Mouse (Mus musculus) small intestine, adult 2 months (tissue): ENCODE measurements at regions not wholly inside any gene's neighbourhood (a gene's known extent, or its start where the extent isn't known, plus 50 kb on each side); places are given as distances from the start of the nearest gene placed in this dataset.
A peak's percentile ranks its signal among the peaks of the same experiment; 100 is the strongest.

ENCODE experiments used
- H3K27ac ChIP-seq: fragments of 200-500 bp; 2 replicates; pipeline ENCODE4 v1.5.1; 2012; ENCODE audit warnings: low read depth, low read length, control low read depth, inconsistent platforms; ENCODE audit not compliant: insufficient read depth
- H3K27me3 ChIP-seq: fragments of 200-500 bp; 2 replicates; pipeline ENCODE4 v1.6.1; 2012; ENCODE audit warnings: mild to moderate bottlenecking, moderate library complexity, low read length, inconsistent platforms; ENCODE audit not compliant: control insufficient read depth, insufficient read depth
- H3K36me3 ChIP-seq: fragments of 200-500 bp; 2 replicates; pipeline ENCODE4 v1.6.1; 2012; ENCODE audit warnings: mild to moderate bottlenecking, low read length, control low read depth, inconsistent platforms; ENCODE audit not compliant: control insufficient read depth, insufficient read depth
- H3K4me1 ChIP-seq: fragments of 200-500 bp; 2 replicates; pipeline ENCODE4 v1.6.1; 2012; ENCODE audit warnings: low read length, inconsistent platforms, mixed read lengths; ENCODE audit not compliant: control insufficient read depth, insufficient read depth, insufficient read length
- H3K4me3 ChIP-seq: fragments of 200-500 bp; 2 replicates; pipeline ENCODE4 v1.5.1; 2012; ENCODE audit warnings: low read depth, mild to moderate bottlenecking, control low read depth, inconsistent platforms, low read length, moderate library complexity
- CTCF ChIP-seq: fragments of 200-500 bp; IDR thresholded peaks from 2 replicates; pipeline ENCODE4 v1.5.1; 2012; ENCODE audit warnings: low read depth, mild to moderate bottlenecking, control low read depth, inconsistent platforms, low read length, moderate library complexity, mixed read lengths; ENCODE audit not compliant: insufficient replicate concordance, insufficient read length; ENCODE audit errors: extremely low read depth
- POLR2A ChIP-seq: fragments of 200-500 bp; IDR thresholded peaks from 2 replicates; pipeline ENCODE4 v1.6.1; 2012; ENCODE audit warnings: low read depth, mild to moderate bottlenecking, control low read depth, inconsistent platforms, low read length, moderate library complexity
- WGBS: fragments of 180-500 bp; shearing (Covaris S2); methylation state at CpG from one replicate; pipeline ENCODE4 v1.1.7; 2018; 5-methylcytosine and 5-hydroxymethylcytosine counted together

GRCm38 (mm10) chr9:120758003-120758402 lies 171.0 kb upstream of the Ctnnb1 start:
- Histone ChIP-seq H3K4me3 (no peak overlapping the region), H3K27ac (no peak overlapping the region), H3K4me1 (peaks cover 10% of the 10 kb centered on the region), H3K36me3 (no peaks in the 10 kb centered on the region), H3K27me3 (no peaks in the 10 kb centered on the region)
- TF ChIP-seq CTCF, result no peak
- no peak for TF ChIP-seq POLR2A
- 32% methylated on average over 3 of the region's 3 CpGs for WGBS

GRCm38 (mm10) chr9:120758632-120759031 lies 170.4 kb upstream of the Ctnnb1 start:
- 37% methylated on average over 1 of the region's 1 CpGs for WGBS
- H3K27ac ChIP-seq, result no peak overlapping the region
- no peaks in the 10 kb centered on the region for H3K27me3 ChIP-seq
- H3K4me3 ChIP-seq, result no peak overlapping the region
- H3K4me1 ChIP-seq, result peaks cover 10% of the 10 kb centered on the region
- TF ChIP-seq CTCF (no peak), POLR2A (no peak)
- H3K36me3 ChIP-seq, result no peaks in the 10 kb centered on the region

GRCm38 (mm10) chr9:120759771-120760170 lies 169.2 kb upstream of the Ctnnb1 start:
- H3K36me3 ChIP-seq, result no peaks in the 10 kb centered on the region
- WGBS, result 27% methylated on average over 5 of the region's 5 CpGs
- H3K27me3 ChIP-seq, result no peaks in the 10 kb centered on the region
- no peak for TF ChIP-seq POLR2A
- no peak for TF ChIP-seq CTCF
- peaks cover 16% of the 10 kb centered on the region for H3K4me1 ChIP-seq
- H3K4me3 ChIP-seq, result no peak overlapping the region
- peak overlapping the region; percentile 70 for H3K27ac ChIP-seq

- WGBS, result 63% methylated on average over 2 of the region's 2 CpGs
- Histone ChIP-seq H3K4me1 (peaks cover 17% of the 10 kb centered on the region), H3K4me3 (no peak overlapping the region), H3K36me3 (no peaks in the 10 kb centered on the region), H3K27ac (no peak overlapping the region), H3K27me3 (no peaks in the 10 kb centered on the region)
- TF ChIP-seq POLR2A (no peak), CTCF (no peak)
Measured at GRCm38 (mm10) chr9:120763802-120764201, 165.2 kb upstream of the Ctnnb1 start.

DNA sequence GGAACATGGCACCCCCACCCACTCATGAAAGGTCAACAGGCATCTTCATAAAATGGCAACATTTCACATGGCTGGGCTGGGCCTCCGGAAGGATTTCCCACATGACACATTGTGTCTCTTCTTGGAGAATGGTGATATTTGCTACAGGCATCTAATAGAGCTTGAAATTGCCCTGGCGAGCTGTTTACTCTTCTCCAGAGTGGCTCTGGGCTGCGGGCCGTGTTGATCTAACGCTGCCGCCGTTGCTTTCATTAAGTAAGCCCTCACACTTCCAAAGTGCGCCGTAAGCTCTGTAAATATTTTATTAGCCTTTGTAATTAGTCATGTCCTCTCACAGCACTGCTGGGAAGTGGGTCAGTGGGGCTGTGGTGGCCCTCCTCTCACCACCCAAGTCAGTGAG lies 164.4 kb upstream of the Ctnnb1 start:
- TF ChIP-seq CTCF (no peak), POLR2A (no peak)
- Histone ChIP-seq H3K27ac (no peak overlapping the region), H3K4me3 (no peak overlapping the region), H3K36me3 (no peaks in the 10 kb centered on the region), H3K4me1 (peaks cover 16% of the 10 kb centered on the region), H3K27me3 (no peaks in the 10 kb centered on the region)
- 46% methylated on average over 9 of the region's 9 CpGs for WGBS

DNA sequence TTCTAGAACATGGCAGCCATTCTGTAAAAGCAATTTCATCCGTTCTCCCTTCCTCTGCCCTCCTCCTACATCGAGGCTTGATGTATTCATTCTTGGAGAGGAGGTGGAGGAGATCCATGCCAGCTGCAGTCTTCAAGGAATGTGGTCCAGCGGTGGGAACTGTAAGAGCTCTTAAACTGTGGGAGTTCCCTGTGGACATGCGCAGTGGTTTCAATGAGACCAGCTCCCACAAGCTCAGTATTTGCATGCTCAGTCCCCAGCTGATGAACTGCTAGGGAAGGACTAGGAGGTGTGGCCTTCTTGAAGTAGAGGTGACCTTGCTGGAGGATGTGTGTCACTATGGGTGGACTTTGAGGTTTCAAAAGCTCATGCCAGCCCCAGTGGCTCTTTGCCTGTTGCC lies 163.7 kb upstream of the Ctnnb1 start:
- Histone ChIP-seq H3K4me1 (peaks cover 13% of the 10 kb centered on the region; the same call in 1 of the 2 replicates), H3K27ac (no peak overlapping the region), H3K27me3 (no peaks in the 10 kb centered on the region), H3K36me3 (no peaks in the 10 kb centered on the region), H3K4me3 (no peak overlapping the region)
- WGBS, result 77% methylated on average over 4 of the region's 4 CpGs
- TF ChIP-seq CTCF (no peak), POLR2A (no peak)

DNA sequence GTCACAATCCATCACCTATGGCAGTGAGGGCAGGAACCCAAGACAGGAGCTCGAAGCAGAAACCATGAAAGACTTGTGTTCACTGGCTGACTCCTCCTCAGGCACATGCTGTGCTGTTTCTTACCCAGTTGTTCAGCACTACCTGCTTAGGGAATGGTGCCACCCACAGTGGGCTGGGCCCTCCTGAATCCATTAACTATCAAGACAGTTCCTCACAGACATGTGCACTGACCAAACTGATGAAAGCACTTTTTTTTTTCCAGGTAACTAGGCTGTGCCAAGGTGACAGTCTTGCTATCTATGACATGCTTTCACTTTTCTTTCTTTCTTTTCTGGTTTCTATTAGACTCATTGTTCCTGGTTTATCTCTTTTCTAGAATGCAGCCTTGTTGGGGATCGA lies 162.1 kb upstream of the Ctnnb1 start:
- no peak overlapping the region for H3K4me3 ChIP-seq
- H3K4me1 ChIP-seq, result peaks cover 18% of the 10 kb centered on the region; the same call in 1 of the 2 replicates
- H3K27ac ChIP-seq, result no peak overlapping the region
- H3K27me3 ChIP-seq, result no peaks in the 10 kb centered on the region
- no peaks in the 10 kb centered on the region for H3K36me3 ChIP-seq
- TF ChIP-seq CTCF, result no peak
- TF ChIP-seq POLR2A, result no peak
- 60% methylated on average over 2 of the region's 2 CpGs for WGBS

GRCm38 (mm10) chr9:120767396-120767795 lies 161.6 kb upstream of the Ctnnb1 start:
- Histone ChIP-seq H3K4me1 (peaks cover 18% of the 10 kb centered on the region; the same call in 1 of the 2 replicates), H3K27ac (no peak overlapping the region), H3K27me3 (no peaks in the 10 kb centered on the region), H3K4me3 (no peak overlapping the region), H3K36me3 (no peaks in the 10 kb centered on the region)
- TF ChIP-seq CTCF (no peak), POLR2A (no peak)
- WGBS, result 85% methylated on average over 4 of the region's 4 CpGs
